ENCODE assay signal across 8 mouse cellular contexts in genomic region chr14:27187025-27187424, GRCm38 (mm10).
DNase-seq lines count a peak whose midpoint lies in the region; ATAC-seq and TF ChIP-seq lines count a peak whose summit lies in the region.

No protein-coding gene starts in this region.

- 17% methylated on average over 4 of the region's 4 CpGs for WGBS in cerebellum, adult 2 months

- no peaks in the 10 kb centered on the region for H3K27me3 ChIP-seq in cerebellum, adult 2 months (ENCODE audit: control insufficient read depth, insufficient read depth, low read length)

- peaks cover 8% of the 10 kb centered on the region for H3K4me1 ChIP-seq in cerebellum, adult 2 months (ENCODE audit: control insufficient read depth, insufficient read depth, low read length)

- H3K27ac ChIP-seq in cerebellum, adult 2 months (ENCODE audit: insufficient read depth, low read length) = no peak overlapping the region

- H3K4me3 ChIP-seq in cerebellum, adult 2 months (replicated peaks; ENCODE audit: insufficient read depth, low read depth, low read length) = no peak overlapping the region

- ATAC-seq in inflammation-experienced regulatory T-cells, adult 6 months = peak; percentile 90

- TF ChIP-seq POLR2A in cerebellum, adult 2 months (IDR thresholded peaks at IDR 0.05; ENCODE audit: borderline replicate concordance, insufficient read depth, low read length) = no peak

- peak; percentile 94 for TF ChIP-seq CTCF in cerebellum, adult 2 months (IDR thresholded peaks at IDR 0.05; ENCODE audit: borderline replicate concordance, insufficient read depth, low read depth, low read length)

- DNase-seq in MEL-GATA-1-ER (ENCODE audit: extremely low read depth, low read depth) = peak; percentile 18
- DNase-seq in cerebellum, adult 2 months = peak; percentile 75 to 87
- peak; percentile 73 to 84 for DNase-seq in frontal cortex, postnatal 14 days (ENCODE audit: low spot score in 2 of 2)
- DNase-seq in left cerebral cortex, adult 9 months (ENCODE audit: low spot score in 2 of 2) = peak; percentile 43 to 89
- DNase-seq in mesoderm, embryonic 11.5 days (ENCODE audit: low read depth, low spot score) = peak; percentile 79
- DNase-seq in right cerebral cortex, postnatal 25 days = peak; percentile 82
- peak; percentile 71 for DNase-seq in urinary bladder, postnatal 25 days (ENCODE audit: low spot score)

Comparison
In these comparisons a context has a peak if more than half of its experiments do, and no peak if none do; other contexts are left out.
1. DNase-seq: peak in every context shown above with its lines; median percentile 82 in right cerebral cortex, postnatal 25 days; 81 in cerebellum, adult 2 months; 79 in mesoderm, embryonic 11.5 days; 78 in frontal cortex, postnatal 14 days; 71 in urinary bladder, postnatal 25 days; 66 in left cerebral cortex, adult 9 months; 18 in MEL-GATA-1-ER.